Mouse (Mus musculus): ENCODE measurements at regions not wholly inside any gene's neighbourhood (a gene's known extent, or its start where the extent isn't known, plus 50 kb on each side); places are given as distances from the start of the nearest gene placed in this dataset.

- TF ChIP-seq EP300 (IDR thresholded peaks at IDR 0.05; ENCODE audit: low read depth), result no peak
- no peak for TF ChIP-seq CTCF (IDR thresholded peaks at IDR 0.05; ENCODE audit: low read depth)
Measured at GRCm38 (mm10) chr9:47286930-47287722, 242.8 kb upstream of the Cadm1 start.
